Mouse (Mus musculus): ENCODE measurements around the gene Trio. TPM values are rescaled to one million over a fixed set of nuclear protein-coding genes. Genes with fewer than 3 reads are reported as not detected.

The Trio gene
- polyA plus RNA-seq, 1 experiment: 56.3 TPM

DNA sequence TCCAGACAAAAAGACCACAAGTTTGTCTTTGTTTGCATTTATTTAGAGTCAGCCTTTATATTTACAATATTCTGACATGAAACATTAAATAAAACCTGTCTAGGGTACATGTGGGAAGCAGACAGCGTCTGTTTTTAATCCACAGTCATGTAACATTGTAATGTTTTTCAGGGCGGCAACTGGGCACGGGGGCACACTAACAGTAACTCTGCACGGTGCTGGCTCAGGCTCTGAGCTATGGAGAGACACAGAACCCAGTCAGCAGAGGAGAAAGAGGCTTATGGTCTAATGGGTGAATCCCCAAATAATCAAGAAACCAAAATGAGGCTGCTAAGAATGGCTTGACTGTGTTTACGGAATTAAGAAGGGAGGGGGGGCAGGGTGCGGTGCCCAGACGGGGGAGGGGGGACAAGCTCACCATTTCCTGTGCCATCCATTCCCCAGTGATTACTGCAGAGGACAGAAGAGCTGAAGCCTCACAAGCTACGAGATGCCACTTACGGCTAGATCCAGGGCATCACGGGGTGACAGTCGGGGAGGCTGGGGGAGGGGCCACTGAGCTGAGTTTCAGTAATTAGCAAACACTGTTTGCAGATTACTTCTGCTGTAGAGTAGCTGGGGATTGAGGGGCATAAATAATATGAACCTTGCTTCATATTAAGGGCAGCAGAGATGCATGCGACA, 255.0 kb downstream of the Trio start:
- Histone ChIP-seq H3K36me3 (ENCODE audit: control insufficient read depth, insufficient read depth) (peaks cover 77% of the 10 kb centered on the region), H3K79me2 (ENCODE audit: control insufficient read depth, insufficient read depth) (no peaks in the 10 kb centered on the region), H3ac (ENCODE audit: control insufficient read depth, insufficient read length) (no peak overlapping the region), H3K4me3 (no peak overlapping the region), H3K4me2 (ENCODE audit: low read depth) (no peak overlapping the region), H3K27me3 (ENCODE audit: control insufficient read depth, insufficient read depth, insufficient read length) (no peaks in the 10 kb centered on the region)
- TF ChIP-seq POLR2A (IDR thresholded peaks at IDR 0.05; ENCODE audit: insufficient read length, low read depth) (no peak), USF1 (IDR thresholded peaks at IDR 0.05; ENCODE audit: low read depth) (no peak), TCF3 (IDR thresholded peaks at IDR 0.05; ENCODE audit: insufficient read length, low read depth) (no peak), REST (IDR thresholded peaks at IDR 0.05; ENCODE audit: insufficient read depth, insufficient read length) (no peak), POLR2AphosphoS2 (IDR thresholded peaks at IDR 0.05; ENCODE audit: insufficient read length, low read depth) (no peak), MAX (IDR thresholded peaks at IDR 0.05; ENCODE audit: low read depth) (no peak), E2F4 (IDR thresholded peaks at IDR 0.05; ENCODE audit: insufficient read depth) (no peak), MYOG (IDR thresholded peaks at IDR 0.05; ENCODE audit: control insufficient read depth in 1 of 3, insufficient read depth in 1 of 3, insufficient read length in 2 of 3, low read depth in 2 of 3) (no peak), MYOD1 (IDR thresholded peaks at IDR 0.05; ENCODE audit: control insufficient read depth in 1 of 3, insufficient read length in 2 of 3, low read depth in 2 of 3) (no peak), TCF12 (IDR thresholded peaks at IDR 0.05; ENCODE audit: insufficient read depth, poor library complexity, severe bottlenecking) (no peak), CEBPB (IDR thresholded peaks at IDR 0.05; ENCODE audit: insufficient read depth, poor library complexity, severe bottlenecking) (no peak)

DNA sequence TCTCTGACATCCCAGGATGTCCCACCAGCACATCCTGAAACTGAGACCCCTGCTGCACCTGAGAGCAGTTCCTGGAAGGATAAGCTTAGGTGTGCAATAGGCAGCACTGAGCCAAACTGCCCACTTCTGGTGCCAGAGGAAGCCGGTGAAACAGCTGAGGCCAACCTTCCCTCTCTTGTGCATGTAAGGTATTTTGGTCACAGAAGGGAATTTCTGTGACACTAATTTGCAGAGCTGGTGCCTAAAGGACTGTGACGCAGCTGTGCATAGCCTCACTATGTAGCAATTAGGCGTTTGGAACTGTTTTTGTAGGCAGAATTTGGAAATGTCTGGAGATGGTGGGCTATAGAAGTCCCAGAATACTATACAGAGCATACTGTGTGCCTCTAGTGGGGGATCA, 264.2 kb downstream of the Trio start:
- Histone ChIP-seq H3K4me2 (ENCODE audit: low read depth) (no peak overlapping the region), H3K27me3 (ENCODE audit: control insufficient read depth, insufficient read depth, insufficient read length) (no peaks in the 10 kb centered on the region), H3ac (ENCODE audit: control insufficient read depth, insufficient read length) (no peak overlapping the region), H3K79me2 (ENCODE audit: control insufficient read depth, insufficient read depth) (no peaks in the 10 kb centered on the region), H3K36me3 (ENCODE audit: control insufficient read depth, insufficient read depth) (peaks cover 83% of the 10 kb centered on the region), H3K4me3 (no peak overlapping the region)
- TF ChIP-seq MAX (IDR thresholded peaks at IDR 0.05; ENCODE audit: low read depth) (no peak), SRF (IDR thresholded peaks at IDR 0.05; ENCODE audit: control insufficient read depth, insufficient read length, low read depth) (no peak), TCF12 (IDR thresholded peaks at IDR 0.05; ENCODE audit: insufficient read depth, poor library complexity, severe bottlenecking) (no peak), E2F4 (IDR thresholded peaks at IDR 0.05; ENCODE audit: insufficient read depth) (no peak), REST (IDR thresholded peaks at IDR 0.05; ENCODE audit: insufficient read depth, insufficient read length) (no peak), MYOD1 (IDR thresholded peaks at IDR 0.05; ENCODE audit: control insufficient read depth in 1 of 3, insufficient read length in 2 of 3, low read depth in 2 of 3) (no peak), POLR2AphosphoS2 (IDR thresholded peaks at IDR 0.05; ENCODE audit: insufficient read length, low read depth) (no peak), CEBPB (IDR thresholded peaks at IDR 0.05; ENCODE audit: insufficient read depth, poor library complexity, severe bottlenecking) (no peak), TCF3 (IDR thresholded peaks at IDR 0.05; ENCODE audit: insufficient read length, low read depth) (no peak), POLR2A (IDR thresholded peaks at IDR 0.05; ENCODE audit: insufficient read length, low read depth) (no peak), USF1 (IDR thresholded peaks at IDR 0.05; ENCODE audit: low read depth) (no peak), MYOG (IDR thresholded peaks at IDR 0.05; ENCODE audit: control insufficient read depth in 1 of 3, insufficient read depth in 1 of 3, insufficient read length in 2 of 3, low read depth in 2 of 3) (no peak)

- no peak for TF ChIP-seq E2F4 (IDR thresholded peaks at IDR 0.05; ENCODE audit: insufficient read depth)
- TF ChIP-seq POLR2AphosphoS2 (IDR thresholded peaks at IDR 0.05; ENCODE audit: insufficient read length, low read depth): no peak
- no peak for TF ChIP-seq SRF (IDR thresholded peaks at IDR 0.05; ENCODE audit: control insufficient read depth, insufficient read length, low read depth)
- TF ChIP-seq TCF3 (IDR thresholded peaks at IDR 0.05; ENCODE audit: insufficient read length, low read depth): no peak
- TF ChIP-seq MYOD1 (IDR thresholded peaks at IDR 0.05; ENCODE audit: control insufficient read depth in 1 of 3, insufficient read length in 2 of 3, low read depth in 2 of 3): no peak
- TF ChIP-seq USF1 (IDR thresholded peaks at IDR 0.05; ENCODE audit: low read depth): no peak
- TF ChIP-seq MAX (IDR thresholded peaks at IDR 0.05; ENCODE audit: low read depth): no peak
- TF ChIP-seq MYOG (IDR thresholded peaks at IDR 0.05; ENCODE audit: control insufficient read depth in 1 of 3, insufficient read depth in 1 of 3, insufficient read length in 2 of 3, low read depth in 2 of 3): no peak
- TF ChIP-seq POLR2A (IDR thresholded peaks at IDR 0.05; ENCODE audit: insufficient read length, low read depth): no peak
- TF ChIP-seq REST (IDR thresholded peaks at IDR 0.05; ENCODE audit: insufficient read depth, insufficient read length): no peak
- TF ChIP-seq TCF12 (IDR thresholded peaks at IDR 0.05; ENCODE audit: insufficient read depth, poor library complexity, severe bottlenecking): no peak
- no peak for TF ChIP-seq CEBPB (IDR thresholded peaks at IDR 0.05; ENCODE audit: insufficient read depth, poor library complexity, severe bottlenecking)
- no peak overlapping the region for H3K4me3 ChIP-seq
Observed at GRCm38 (mm10) chr15:27760655-27761054, 265.0 kb downstream of the Trio start.

GRCm38 (mm10) chr15:27759890-27760289, 265.8 kb downstream of the Trio start:
- Histone ChIP-seq H3K36me3 (ENCODE audit: control insufficient read depth, insufficient read depth) (peaks cover 84% of the 10 kb centered on the region), H3K4me3 (no peak overlapping the region), H3K27me3 (ENCODE audit: control insufficient read depth, insufficient read depth, insufficient read length) (no peaks in the 10 kb centered on the region), H3K79me2 (ENCODE audit: control insufficient read depth, insufficient read depth) (no peaks in the 10 kb centered on the region), H3K4me2 (ENCODE audit: low read depth) (no peak overlapping the region), H3ac (ENCODE audit: control insufficient read depth, insufficient read length) (no peak overlapping the region)
- TF ChIP-seq SRF (IDR thresholded peaks at IDR 0.05; ENCODE audit: control insufficient read depth, insufficient read length, low read depth) (no peak), POLR2A (IDR thresholded peaks at IDR 0.05; ENCODE audit: insufficient read length, low read depth) (no peak), USF1 (IDR thresholded peaks at IDR 0.05; ENCODE audit: low read depth) (no peak), MAX (IDR thresholded peaks at IDR 0.05; ENCODE audit: low read depth) (no peak), REST (IDR thresholded peaks at IDR 0.05; ENCODE audit: insufficient read depth, insufficient read length) (no peak)

More at GRCm38 (mm10) chr15:27760655-27761054, 265.0 kb downstream of the Trio start:
- Histone ChIP-seq H3K4me2 (ENCODE audit: low read depth) (no peak overlapping the region), H3K79me2 (ENCODE audit: control insufficient read depth, insufficient read depth) (no peaks in the 10 kb centered on the region), H3ac (ENCODE audit: control insufficient read depth, insufficient read length) (no peak overlapping the region), H3K27me3 (ENCODE audit: control insufficient read depth, insufficient read depth, insufficient read length) (no peaks in the 10 kb centered on the region), H3K36me3 (ENCODE audit: control insufficient read depth, insufficient read depth) (peaks cover 84% of the 10 kb centered on the region)

All from myocyte (in vitro differentiated cells).